Mouse (Mus musculus): Measurements from ENCODE around the gene Hoxa1. TPM values are rescaled to one million over a fixed set of nuclear protein-coding genes. Genes with fewer than 3 reads are reported as not detected.
A peak's percentile ranks its signal among the peaks of the same experiment; 100 is the strongest.

The Hoxa1 gene
- polyA plus RNA-seq (2014; fragmentation: Nextera tagmentation; extraction: Ambion mirVana), result 0.26 and 0.61 TPM in 2 replicates

DNA sequence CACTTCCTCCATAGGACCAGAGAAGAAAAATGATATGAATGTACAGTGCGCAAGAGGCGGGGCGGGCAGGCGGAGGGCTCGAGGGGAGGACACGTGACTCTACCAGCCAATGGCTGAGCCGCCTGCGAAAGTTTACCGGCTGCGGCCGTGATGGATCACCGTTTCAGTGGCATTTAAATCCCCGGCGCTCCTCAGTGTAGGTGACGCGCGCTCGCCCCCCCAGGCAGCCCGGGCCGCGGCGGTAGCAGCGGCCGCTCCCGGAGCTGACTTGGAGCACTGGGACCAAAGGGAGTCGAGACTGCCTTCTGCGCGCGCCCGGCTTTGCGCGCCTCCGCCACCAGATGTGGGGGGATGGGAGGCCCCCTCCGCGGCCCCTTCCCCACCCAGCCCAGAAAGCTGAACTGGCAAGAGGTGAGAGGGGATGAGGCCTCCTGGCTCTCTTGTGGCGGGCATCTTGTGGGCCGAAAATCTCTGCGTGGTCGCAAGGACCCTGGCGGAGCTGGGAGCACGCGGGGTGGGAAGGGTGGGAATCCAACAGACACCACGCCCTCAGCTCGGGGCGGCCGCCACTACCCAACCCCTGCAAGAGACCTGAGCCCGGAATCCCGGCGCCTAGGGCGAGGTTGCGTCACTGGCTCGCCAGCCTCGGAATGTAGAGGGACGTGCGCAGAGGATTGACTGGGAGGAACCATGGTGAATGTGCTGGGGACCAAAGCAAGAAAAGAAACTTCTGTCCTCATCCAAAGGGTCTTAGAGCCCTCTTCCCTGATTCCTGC lies at the start of gene Hoxa1:
Gene Hoxa1 (minus strand): TSS at position 42 of the 776 bp plus-strand sequence.
- Histone ChIP-seq H3K4me2 (ENCODE audit: low read length) (peak within 1 kb of the TSS; percentile 85), H3K27me3 (ENCODE audit: control insufficient read depth, insufficient read depth, low read length) (peaks cover 96% of the 10 kb centered on the region), H3K9ac (replicated peaks; ENCODE audit: low read length) (no peak within 1 kb of the TSS; the same call in 1 of the 2 replicates), H3K36me3 (ENCODE audit: control insufficient read depth, insufficient read depth, low read length) (no peaks in the 10 kb centered on the region), H3K4me1 (ENCODE audit: control insufficient read depth, insufficient read depth, low read length) (peaks cover 8% of the 10 kb centered on the region), H3K27ac (replicated peaks; ENCODE audit: low read depth, low read length) (no peak within 1 kb of the TSS), H3K9me3 (ENCODE audit: control insufficient read depth, low read length) (no peaks in the 10 kb centered on the region), H3K4me3 (replicated peaks; ENCODE audit: low read depth, low read length) (peak within 1 kb of the TSS; percentile 43)
- DNase-seq (peak; percentile 64), ATAC-seq (ENCODE audit: low FRiP score, low TSS enrichment) (peak; percentile 60; the same call in 1 of the 2 replicates)
- WGBS, result under 1% methylated on average over 54 of the region's 55 CpGs

- Histone ChIP-seq H3K36me3 (ENCODE audit: control insufficient read depth, insufficient read depth, low read length) (no peaks in the 10 kb centered on the region), H3K9me3 (ENCODE audit: control insufficient read depth, low read length) (no peaks in the 10 kb centered on the region), H3K4me2 (ENCODE audit: low read length) (no peak overlapping the region), H3K4me1 (ENCODE audit: control insufficient read depth, insufficient read depth, low read length) (no peaks in the 10 kb centered on the region), H3K27me3 (ENCODE audit: control insufficient read depth, insufficient read depth, low read length) (peaks cover 99% of the 10 kb centered on the region), H3K9ac (replicated peaks; ENCODE audit: low read length) (no peak overlapping the region), H3K27ac (replicated peaks; ENCODE audit: low read depth, low read length) (no peak overlapping the region), H3K4me3 (replicated peaks; ENCODE audit: low read depth, low read length) (no peak overlapping the region)
- ATAC-seq (ENCODE audit: low FRiP score, low TSS enrichment) (no peak), DNase-seq (no peak)
Observed at GRCm38 (mm10) chr6:52207684-52207976, 49.5 kb upstream of the Hoxa1 start.

GRCm38 (mm10) chr6:52206882-52207683 lies 49.0 kb upstream of the Hoxa1 start:
- 2% methylated on average over 4 of the region's 4 CpGs for WGBS
- Histone ChIP-seq H3K4me2 (ENCODE audit: low read length) (no peak overlapping the region), H3K36me3 (ENCODE audit: control insufficient read depth, insufficient read depth, low read length) (no peaks in the 10 kb centered on the region), H3K4me3 (replicated peaks; ENCODE audit: low read depth, low read length) (no peak overlapping the region), H3K9ac (replicated peaks; ENCODE audit: low read length) (no peak overlapping the region), H3K9me3 (ENCODE audit: control insufficient read depth, low read length) (no peaks in the 10 kb centered on the region), H3K27ac (replicated peaks; ENCODE audit: low read depth, low read length) (no peak overlapping the region), H3K27me3 (ENCODE audit: control insufficient read depth, insufficient read depth, low read length) (peaks cover 99% of the 10 kb centered on the region), H3K4me1 (ENCODE audit: control insufficient read depth, insufficient read depth, low read length) (no peaks in the 10 kb centered on the region)
- DNase-seq (no peak), ATAC-seq (ENCODE audit: low FRiP score, low TSS enrichment) (no peak)

DNA sequence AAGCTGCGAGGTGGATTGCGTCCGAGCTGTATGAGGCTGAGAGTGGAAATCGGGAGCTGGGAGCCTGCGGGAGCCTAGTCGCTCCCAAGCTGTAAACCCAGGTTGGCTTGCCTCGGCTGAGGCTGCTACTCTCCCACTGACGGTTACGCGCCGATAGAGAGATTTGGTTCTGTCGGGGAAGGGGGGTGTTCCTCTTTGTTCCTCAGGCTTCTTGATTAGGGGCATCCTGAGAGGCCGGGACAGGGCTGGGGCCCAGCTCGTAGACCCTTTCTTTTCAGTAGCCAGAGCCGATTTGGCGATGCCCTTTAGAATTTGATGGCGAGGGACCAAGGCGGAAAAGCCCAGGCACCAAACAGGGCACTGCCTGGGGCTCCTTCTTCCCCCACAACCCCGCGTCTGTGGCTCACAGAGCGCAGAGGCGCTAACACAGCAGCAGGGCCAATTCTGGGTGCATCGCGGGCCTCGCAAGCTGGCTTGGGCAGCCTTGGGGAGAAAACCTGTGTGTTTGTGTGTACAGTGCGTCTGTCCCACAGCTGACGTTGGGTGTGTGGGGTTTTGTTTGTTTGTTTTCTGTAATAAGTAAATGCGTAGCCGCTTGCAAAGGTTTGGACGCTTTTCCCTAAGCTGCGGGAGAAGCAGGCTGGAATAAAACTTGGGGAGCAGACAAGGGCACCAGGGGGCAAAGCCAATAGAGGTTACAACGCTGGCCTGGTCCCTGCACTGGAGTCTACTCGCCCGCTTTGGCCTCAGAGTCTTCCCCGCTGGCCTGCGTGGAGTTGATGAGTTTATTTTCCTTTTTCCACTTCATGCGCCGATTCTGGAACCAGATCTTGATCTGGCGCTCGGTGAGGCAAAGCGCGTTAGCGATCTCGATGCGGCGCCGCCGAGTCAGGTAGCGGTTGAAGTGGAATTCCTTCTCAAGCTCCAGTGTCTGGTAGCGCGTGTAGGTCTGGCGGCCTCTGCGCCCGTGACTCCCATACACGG lies 47.8 kb upstream of the Hoxa1 start:
- DNase-seq, result no peak
- H3K36me3 ChIP-seq (ENCODE audit: control insufficient read depth, insufficient read depth, low read length), result no peaks in the 10 kb centered on the region
- peaks cover 99% of the 10 kb centered on the region for H3K27me3 ChIP-seq (ENCODE audit: control insufficient read depth, insufficient read depth, low read length)
- no peak overlapping the region for H3K27ac ChIP-seq (replicated peaks; ENCODE audit: low read depth, low read length)
- no peak overlapping the region for H3K4me2 ChIP-seq (ENCODE audit: low read length)
- ATAC-seq (ENCODE audit: low FRiP score, low TSS enrichment), result no peak
- WGBS, result under 1% methylated on average over 55 of the region's 55 CpGs
- no peak overlapping the region for H3K4me3 ChIP-seq (replicated peaks; ENCODE audit: low read depth, low read length)
- no peaks in the 10 kb centered on the region for H3K9me3 ChIP-seq (ENCODE audit: control insufficient read depth, low read length)
- H3K4me1 ChIP-seq (ENCODE audit: control insufficient read depth, insufficient read depth, low read length), result no peaks in the 10 kb centered on the region
- H3K9ac ChIP-seq (replicated peaks; ENCODE audit: low read length), result no peak overlapping the region

DNA sequence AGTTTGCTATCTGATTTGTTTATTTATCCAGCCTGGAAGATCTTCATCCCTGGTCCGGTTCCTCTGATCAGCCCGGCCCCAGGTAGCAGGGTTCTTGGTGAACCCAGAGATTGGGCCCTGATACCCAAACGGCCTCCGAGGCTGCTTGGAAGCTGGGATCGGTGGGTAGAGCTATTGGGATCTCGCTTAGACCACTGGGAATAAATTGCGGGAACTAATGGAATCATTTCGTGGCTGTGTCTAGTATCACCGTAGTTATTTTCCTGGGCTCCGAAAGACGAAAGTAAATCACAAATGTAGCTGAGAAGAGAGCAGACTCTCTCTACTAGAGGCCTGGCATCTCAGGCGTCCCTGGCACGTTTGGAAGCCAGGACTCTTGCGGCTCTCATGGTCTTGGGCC lies 47.1 kb upstream of the Hoxa1 start:
- Histone ChIP-seq H3K4me3 (replicated peaks; ENCODE audit: low read depth, low read length) (no peak overlapping the region), H3K27ac (replicated peaks; ENCODE audit: low read depth, low read length) (no peak overlapping the region), H3K9ac (replicated peaks; ENCODE audit: low read length) (no peak overlapping the region), H3K4me2 (ENCODE audit: low read length) (no peak overlapping the region), H3K27me3 (ENCODE audit: control insufficient read depth, insufficient read depth, low read length) (peaks cover 100% of the 10 kb centered on the region), H3K4me1 (ENCODE audit: control insufficient read depth, insufficient read depth, low read length) (no peaks in the 10 kb centered on the region), H3K9me3 (ENCODE audit: control insufficient read depth, low read length) (no peaks in the 10 kb centered on the region), H3K36me3 (ENCODE audit: control insufficient read depth, insufficient read depth, low read length) (no peaks in the 10 kb centered on the region)
- WGBS, result 5% methylated on average over 14 of the region's 14 CpGs
- DNase-seq, result no peak
- no peak for ATAC-seq (ENCODE audit: low FRiP score, low TSS enrichment)

DNA sequence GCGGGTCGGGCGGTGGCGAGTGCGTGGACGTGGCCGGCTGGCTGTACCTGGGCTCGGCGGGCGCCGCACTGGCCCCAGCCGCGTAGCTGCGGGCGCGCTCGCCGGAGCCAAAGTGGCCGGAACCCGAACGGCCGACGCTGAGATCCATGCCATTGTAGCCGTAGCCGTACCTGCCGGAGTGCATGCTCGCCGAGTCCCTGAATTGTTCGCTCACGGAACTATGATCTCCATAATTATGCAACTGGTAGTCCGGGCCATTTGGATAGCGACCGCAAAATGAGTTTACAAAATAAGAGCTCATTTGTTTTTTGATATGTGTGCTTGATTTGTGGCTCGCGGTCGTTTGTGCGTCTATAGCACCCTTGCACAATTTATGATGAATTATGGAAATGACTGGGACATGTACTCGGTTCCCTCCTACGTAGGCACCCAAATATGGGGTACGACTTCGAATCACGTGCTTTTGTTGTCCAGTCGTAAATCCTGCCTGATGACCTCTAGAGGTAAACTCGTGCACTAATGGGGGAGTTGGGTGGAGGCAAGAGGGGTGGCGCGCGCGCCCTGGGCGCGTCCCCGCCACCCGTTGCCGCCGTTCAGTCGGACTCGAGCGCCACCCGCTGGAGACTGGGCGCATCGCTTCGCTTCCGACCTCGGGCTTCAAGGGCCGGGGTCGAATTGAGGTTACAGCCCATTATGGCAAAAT lies 46.1 kb upstream of the Hoxa1 start, which contains the start of gene Hoxa5:
Gene Hoxa5 (minus strand): TSS at position 538 of the 703 bp plus-strand sequence.
- Histone ChIP-seq H3K27ac (replicated peaks; ENCODE audit: low read depth, low read length) (no peak within 1 kb of the TSS), H3K4me3 (replicated peaks; ENCODE audit: low read depth, low read length) (no peak within 1 kb of the TSS), H3K9me3 (ENCODE audit: control insufficient read depth, low read length) (no peaks in the 10 kb centered on the region), H3K4me1 (ENCODE audit: control insufficient read depth, insufficient read depth, low read length) (no peaks in the 10 kb centered on the region), H3K9ac (replicated peaks; ENCODE audit: low read length) (no peak within 1 kb of the TSS), H3K4me2 (ENCODE audit: low read length) (peak within 1 kb of the TSS; percentile 29), H3K27me3 (ENCODE audit: control insufficient read depth, insufficient read depth, low read length) (peaks cover 100% of the 10 kb centered on the region), H3K36me3 (ENCODE audit: control insufficient read depth, insufficient read depth, low read length) (no peaks in the 10 kb centered on the region)
- WGBS, result under 1% methylated on average over 65 of the region's 65 CpGs
- DNase-seq (no peak), ATAC-seq (ENCODE audit: low FRiP score, low TSS enrichment) (no peak)

- no peaks in the 10 kb centered on the region for H3K4me1 ChIP-seq (ENCODE audit: control insufficient read depth, insufficient read depth, low read length)
- no peak for DNase-seq
- H3K4me3 ChIP-seq (replicated peaks; ENCODE audit: low read depth, low read length), result no peak overlapping the region
- ATAC-seq (ENCODE audit: low FRiP score, low TSS enrichment), result no peak
- H3K4me2 ChIP-seq (ENCODE audit: low read length), result peak overlapping the region; percentile 29
- no peak overlapping the region for H3K9ac ChIP-seq (replicated peaks; ENCODE audit: low read length)
- H3K27me3 ChIP-seq (ENCODE audit: control insufficient read depth, insufficient read depth, low read length), result peaks cover 100% of the 10 kb centered on the region
- H3K36me3 ChIP-seq (ENCODE audit: control insufficient read depth, insufficient read depth, low read length), result no peaks in the 10 kb centered on the region
- 1% methylated on average over 46 of the region's 46 CpGs for WGBS
- H3K9me3 ChIP-seq (ENCODE audit: control insufficient read depth, low read length), result no peaks in the 10 kb centered on the region
- no peak overlapping the region for H3K27ac ChIP-seq (replicated peaks; ENCODE audit: low read depth, low read length)
Observed at GRCm38 (mm10) chr6:52203371-52204049, 45.4 kb upstream of the Hoxa1 start.

GRCm38 (mm10) chr6:52203121-52203370 lies 44.9 kb upstream of the Hoxa1 start:
- H3K4me3 ChIP-seq (replicated peaks; ENCODE audit: low read depth, low read length), result no peak overlapping the region
- ATAC-seq (ENCODE audit: low FRiP score, low TSS enrichment) (no peak), DNase-seq (no peak)
- no peaks in the 10 kb centered on the region for H3K36me3 ChIP-seq (ENCODE audit: control insufficient read depth, insufficient read depth, low read length)
- no peaks in the 10 kb centered on the region for H3K4me1 ChIP-seq (ENCODE audit: control insufficient read depth, insufficient read depth, low read length)
- no peak overlapping the region for H3K27ac ChIP-seq (replicated peaks; ENCODE audit: low read depth, low read length)
- under 1% methylated on average over 10 of the region's 10 CpGs for WGBS
- no peak overlapping the region for H3K4me2 ChIP-seq (ENCODE audit: low read length)
- H3K9ac ChIP-seq (replicated peaks; ENCODE audit: low read length), result no peak overlapping the region
- H3K27me3 ChIP-seq (ENCODE audit: control insufficient read depth, insufficient read depth, low read length), result peaks cover 100% of the 10 kb centered on the region
- H3K9me3 ChIP-seq (ENCODE audit: control insufficient read depth, low read length), result no peaks in the 10 kb centered on the region

Data from midbrain, embryonic 14.5 days (tissue).